Mouse (Mus musculus) myocyte (in vitro differentiated cells): ENCODE data around the gene Stpg3. TPM values are rescaled to one million over a fixed set of nuclear protein-coding genes. Genes with fewer than 3 reads are reported as not detected.
A peak's percentile ranks its signal among the peaks of the same experiment; 100 is the strongest.

ENCODE experiments used
- H3K27me3 ChIP-seq: one replicate; pipeline ENCODE4 v1.6.1; 2011; ENCODE audit not compliant: control insufficient read depth, insufficient read depth, insufficient read length
- H3K36me3 ChIP-seq: one replicate; pipeline ENCODE4 v1.6.1; 2011; ENCODE audit not compliant: control insufficient read depth, insufficient read depth
- H3K4me2 ChIP-seq: one replicate; pipeline ENCODE4 v1.6.1; 2011; ENCODE audit warnings: low read depth, control low read depth
- H3K4me3 ChIP-seq: one replicate; pipeline ENCODE4 v1.5.1; 2011; ENCODE audit warnings: mild to moderate bottlenecking, control low read depth, moderate library complexity
- H3K79me2 ChIP-seq: one replicate; pipeline ENCODE4 v1.6.1; 2011; ENCODE audit not compliant: control insufficient read depth, insufficient read depth
- H3ac ChIP-seq: one replicate; pipeline ENCODE4 v1.6.1; 2011; ENCODE audit not compliant: control insufficient read depth, insufficient read length
- CEBPB ChIP-seq: IDR thresholded peaks from 2 replicates; pipeline ENCODE4 v1.6.1; 2011; ENCODE audit warnings: mild to moderate bottlenecking, moderate library complexity; ENCODE audit not compliant: poor library complexity, insufficient read depth, severe bottlenecking
- E2F4 ChIP-seq: IDR thresholded peaks from one replicate; pipeline ENCODE4 v1.6.1; 2011; ENCODE audit warnings: mild to moderate bottlenecking, control low read depth, moderate library complexity; ENCODE audit not compliant: insufficient read depth
- MAX ChIP-seq: IDR thresholded peaks from one replicate; pipeline ENCODE4 v1.6.1; 2011; ENCODE audit warnings: low read depth, mild to moderate bottlenecking, control low read depth
- MYOD1 ChIP-seq, 3 experiments: IDR thresholded peaks; one replicate each; pipeline ENCODE4 v1.6.1; 2011; ENCODE audit warnings: control low read depth in 2 of 3, low read depth in 2 of 3, mild to moderate bottlenecking in 2 of 3, moderate library complexity in 1 of 3; ENCODE audit not compliant: insufficient read length in 2 of 3, control insufficient read depth in 1 of 3
- MYOG ChIP-seq, 3 experiments: IDR thresholded peaks; one replicate each; pipeline ENCODE4 v1.6.1; 2011; ENCODE audit warnings: control low read depth in 2 of 3, low read depth in 2 of 3, mild to moderate bottlenecking in 2 of 3; ENCODE audit not compliant: insufficient read length in 2 of 3, control insufficient read depth in 1 of 3, insufficient read depth in 1 of 3
- POLR2A ChIP-seq: IDR thresholded peaks from one replicate; pipeline ENCODE4 v1.6.1; 2011; ENCODE audit warnings: low read depth, mild to moderate bottlenecking, control low read depth, moderate library complexity; ENCODE audit not compliant: insufficient read length
- POLR2AphosphoS2 ChIP-seq: IDR thresholded peaks from one replicate; pipeline ENCODE4 v1.6.1; 2011; ENCODE audit warnings: low read depth, control low read depth; ENCODE audit not compliant: insufficient read length
- REST ChIP-seq: IDR thresholded peaks from one replicate; pipeline ENCODE4 v1.6.1; 2011; ENCODE audit warnings: mild to moderate bottlenecking, control low read depth, moderate library complexity; ENCODE audit not compliant: insufficient read depth, insufficient read length
- SRF ChIP-seq: IDR thresholded peaks from one replicate; pipeline ENCODE4 v1.6.1; 2011; ENCODE audit warnings: low read depth; ENCODE audit not compliant: control insufficient read depth, insufficient read length
- TCF12 ChIP-seq: IDR thresholded peaks from one replicate; pipeline ENCODE4 v1.6.1; 2011; ENCODE audit warnings: mild to moderate bottlenecking, control low read depth; ENCODE audit not compliant: poor library complexity, insufficient read depth, severe bottlenecking
- TCF3 ChIP-seq: IDR thresholded peaks from one replicate; pipeline ENCODE4 v1.6.1; 2011; ENCODE audit warnings: low read depth, control low read depth; ENCODE audit not compliant: insufficient read length
- USF1 ChIP-seq: IDR thresholded peaks from one replicate; pipeline ENCODE4 v1.6.1; 2011; ENCODE audit warnings: low read depth, mild to moderate bottlenecking, control low read depth, moderate library complexity
- polyA plus RNA-seq: library from polyadenylated mRNA; unstranded; fragments of >200 nt; fragmentation: generic; extraction: Trizol; gene quantifications from one replicate; pipeline ENCODE4 v1.2.1, GENCODE M21; 2012; ENCODE audit warnings: missing spikeins

The Stpg3 gene
- not detected for polyA plus RNA-seq

DNA sequence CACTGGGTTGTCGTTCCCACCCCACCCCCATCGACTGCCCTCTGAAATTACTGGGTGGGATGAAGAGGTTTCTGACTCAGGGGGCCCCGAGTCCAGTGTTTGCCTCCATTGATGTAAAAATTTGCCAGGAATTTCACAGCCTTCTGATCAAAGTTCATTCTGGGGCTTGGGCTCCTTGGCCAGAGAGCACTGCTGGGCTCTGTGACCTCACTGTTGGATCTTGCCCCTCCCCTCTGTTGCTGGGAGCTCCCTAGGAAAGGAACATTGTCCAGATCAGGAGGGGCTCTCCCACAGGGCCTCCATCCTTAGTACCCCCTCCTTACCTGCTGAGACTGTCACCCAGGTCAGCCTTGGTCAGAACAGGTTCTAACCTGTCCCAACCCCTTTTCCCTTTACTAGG lies at the start of gene Stpg3:
Gene Stpg3, minus strand, starts transcription at position 194 of the 400 bp plus-strand sequence.
- no peak within 1 kb of the TSS for H3ac ChIP-seq

DNA sequence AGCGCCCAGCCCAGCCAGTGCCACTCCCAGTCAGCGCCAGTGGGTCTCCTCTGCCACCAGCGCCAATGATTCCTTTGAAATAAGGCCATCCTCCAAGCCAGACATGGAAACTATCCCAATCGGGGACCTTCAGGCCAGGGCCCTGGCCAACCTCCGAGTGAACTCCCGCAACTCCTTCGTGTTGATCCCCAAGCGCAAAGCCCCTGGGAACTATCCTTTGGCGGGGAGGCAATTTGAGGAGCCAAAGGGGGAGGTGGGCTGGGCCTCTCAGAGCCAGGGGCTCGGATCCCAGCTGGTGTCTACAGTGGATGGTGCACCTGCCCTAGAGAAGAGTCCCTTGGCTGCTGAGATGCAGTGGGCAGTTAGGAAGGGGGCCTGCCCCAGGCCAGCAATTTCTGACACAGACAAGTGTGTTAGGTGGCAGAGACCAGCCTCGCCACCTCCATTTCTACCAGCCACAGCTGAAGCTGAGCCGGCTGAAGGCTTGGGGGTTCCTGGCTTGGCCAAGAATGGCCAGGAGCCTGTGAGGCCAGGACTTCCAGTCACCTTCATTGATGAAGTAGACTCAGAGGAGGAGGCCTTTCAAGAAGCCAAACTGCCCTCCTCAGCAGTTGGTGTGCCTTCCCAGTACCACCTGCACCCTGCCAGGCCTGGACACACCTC lies 49.3 kb upstream of the Stpg3 start:
- peak overlapping the region; percentile 28 for H3K4me3 ChIP-seq
- H3K4me2 ChIP-seq = peak overlapping the region; percentile 77
- no peaks in the 10 kb centered on the region for H3K27me3 ChIP-seq
- H3K36me3 ChIP-seq = no peaks in the 10 kb centered on the region
- no peaks in the 10 kb centered on the region for H3K79me2 ChIP-seq
- TF ChIP-seq MYOG (IDR thresholded peaks at IDR 0.05; ENCODE audit: control insufficient read depth in 1 of 3, insufficient read depth in 1 of 3, insufficient read length in 2 of 3, low read depth in 2 of 3) (no peak), POLR2A (no peak), TCF12 (no peak), POLR2AphosphoS2 (no peak), MYOD1 (IDR thresholded peaks at IDR 0.05; ENCODE audit: control insufficient read depth in 1 of 3, insufficient read length in 2 of 3, low read depth in 2 of 3) (no peak), TCF3 (no peak), SRF (no peak), E2F4 (no peak), CEBPB (no peak), MAX (no peak), USF1 (no peak), REST (no peak)
- H3ac ChIP-seq = peak overlapping the region; percentile 18

More for the DNA sequence above, at the start of gene Stpg3:
- no peaks in the 10 kb centered on the region for H3K36me3 ChIP-seq
- no peak within 1 kb of the TSS for H3K4me3 ChIP-seq
- peaks cover 15% of the 10 kb centered on the region for H3K79me2 ChIP-seq
- no peak for TF ChIP-seq MYOD1 (IDR thresholded peaks at IDR 0.05; ENCODE audit: control insufficient read depth in 1 of 3, insufficient read length in 2 of 3, low read depth in 2 of 3)
- no peak for TF ChIP-seq POLR2AphosphoS2
- TF ChIP-seq POLR2A = no peak
- no peak for TF ChIP-seq E2F4
- no peak for TF ChIP-seq MYOG (IDR thresholded peaks at IDR 0.05; ENCODE audit: control insufficient read depth in 1 of 3, insufficient read depth in 1 of 3, insufficient read length in 2 of 3, low read depth in 2 of 3)
- no peak for TF ChIP-seq MAX
- no peak for TF ChIP-seq REST
- no peak for TF ChIP-seq TCF3
- TF ChIP-seq SRF = no peak
- no peak for TF ChIP-seq TCF12
- no peak for TF ChIP-seq CEBPB
- TF ChIP-seq USF1 = no peak
- H3K27me3 ChIP-seq = no peaks in the 10 kb centered on the region
- no peak within 1 kb of the TSS for H3K4me2 ChIP-seq

DNA sequence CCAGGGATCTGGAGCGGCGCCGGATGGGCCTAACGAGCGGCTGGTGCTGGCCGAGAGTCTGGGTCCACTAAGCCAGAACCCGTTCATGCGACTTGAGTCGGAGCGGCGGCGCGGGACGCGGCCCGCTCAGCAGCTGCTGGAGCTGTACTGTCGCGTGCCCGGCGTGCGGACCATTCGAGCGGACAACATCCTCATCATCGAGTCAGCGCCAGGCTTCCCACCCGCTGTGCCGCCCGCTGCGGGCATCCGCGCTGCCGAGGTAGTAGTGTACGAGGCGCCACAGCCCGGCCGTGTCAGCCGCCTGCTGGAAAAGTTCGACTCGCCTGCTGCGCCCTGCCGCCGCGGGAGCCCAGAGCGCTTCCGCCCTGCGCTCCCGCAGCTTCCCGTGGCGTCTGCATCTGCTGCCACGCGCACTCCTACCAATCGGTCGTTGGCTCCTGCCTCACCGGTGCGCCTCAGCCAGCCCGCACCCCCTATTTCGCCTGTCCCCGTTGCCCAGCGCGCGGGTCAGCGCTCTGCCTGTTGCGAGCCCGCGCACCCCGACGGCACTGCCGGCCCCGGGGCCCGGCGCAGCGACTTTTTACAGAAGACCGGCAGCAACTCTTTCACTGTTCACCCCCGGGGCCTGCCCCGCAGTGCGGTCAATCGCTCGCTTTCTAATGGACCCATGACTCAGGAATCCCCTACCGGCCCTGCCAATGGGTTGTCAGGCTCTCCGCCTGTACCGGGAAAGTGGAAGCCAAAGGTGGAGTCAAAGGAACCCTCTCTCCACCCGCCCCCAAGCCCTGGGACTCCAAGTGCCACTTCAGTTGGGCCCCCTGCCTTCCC lies 48.6 kb upstream of the Stpg3 start:
- Histone ChIP-seq H3K79me2 (no peaks in the 10 kb centered on the region), H3K4me3 (peak overlapping the region; percentile 28), H3K27me3 (no peaks in the 10 kb centered on the region), H3K4me2 (peak overlapping the region; percentile 77), H3K36me3 (no peaks in the 10 kb centered on the region), H3ac (peak overlapping the region; percentile 18)
- TF ChIP-seq MYOD1 (IDR thresholded peaks at IDR 0.05; ENCODE audit: control insufficient read depth in 1 of 3, insufficient read length in 2 of 3, low read depth in 2 of 3) (peak in 1 of 3 experiments; percentile 24), CEBPB (no peak)

DNA sequence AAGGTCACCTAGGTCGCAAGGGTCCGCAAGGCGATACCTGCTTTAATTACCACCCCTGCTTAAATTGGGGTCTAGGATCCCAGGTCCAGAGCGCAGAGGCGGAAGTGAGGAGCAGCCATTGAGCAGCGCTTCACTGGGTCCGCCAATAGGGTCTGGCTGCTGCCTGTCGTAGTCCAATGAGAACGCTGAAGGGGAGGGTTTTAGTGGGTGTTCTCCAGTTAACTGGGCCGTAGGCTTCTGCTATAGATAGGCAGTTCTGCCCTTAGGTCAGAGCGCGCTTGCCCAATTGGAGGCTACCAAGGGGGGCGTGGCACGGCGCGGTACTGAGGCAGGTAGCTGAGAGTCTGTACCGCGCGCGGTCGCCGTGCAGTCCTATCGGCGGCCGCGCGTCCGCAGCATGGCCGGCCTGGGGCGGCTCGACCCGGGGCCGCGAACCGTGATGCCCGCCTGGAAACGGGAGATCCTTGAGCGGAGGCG lies 47.9 kb upstream of the Stpg3 start, which contains the start of gene Tprn:
Gene Tprn, plus strand, starts transcription at position 328 of the 477 bp plus-strand sequence.
- Histone ChIP-seq H3K27me3 (no peaks in the 10 kb centered on the region), H3K79me2 (no peaks in the 10 kb centered on the region), H3K4me2 (peak within 1 kb of the TSS; percentile 90), H3K4me3 (peak within 1 kb of the TSS; percentile 28), H3ac (peak within 1 kb of the TSS; percentile 18), H3K36me3 (no peaks in the 10 kb centered on the region)
- TF ChIP-seq MYOG (IDR thresholded peaks at IDR 0.05; ENCODE audit: control insufficient read depth in 1 of 3, insufficient read depth in 1 of 3, insufficient read length in 2 of 3, low read depth in 2 of 3) = no peak
- peak; percentile 31 for TF ChIP-seq POLR2AphosphoS2
- TF ChIP-seq POLR2A = peak; percentile 65
- TF ChIP-seq TCF3 = no peak
- TF ChIP-seq MYOD1 (IDR thresholded peaks at IDR 0.05; ENCODE audit: control insufficient read depth in 1 of 3, insufficient read length in 2 of 3, low read depth in 2 of 3) = no peak
- TF ChIP-seq USF1 = no peak
- TF ChIP-seq CEBPB = no peak
- no peak for TF ChIP-seq E2F4
- no peak for TF ChIP-seq REST
- no peak for TF ChIP-seq MAX
- peak; percentile 25 for TF ChIP-seq SRF
- no peak for TF ChIP-seq TCF12
